Mouse (Mus musculus): ENCODE data around the gene Pacs1.
"Not testable (repeated sequence)": the region's sequence is repeated elsewhere in the genome, so short reads cannot be mapped to it uniquely, and the experiment has no call there.

Pacs1 gene

GRCm38 (mm10) chr19:5268017-5268416 lies 4.9 kb downstream of the Pacs1 start:
- no peak for DNase-seq (ENCODE audit: low spot score)

GRCm38 (mm10) chr19:5267015-5267414 lies 5.9 kb downstream of the Pacs1 start:
- DNase-seq (ENCODE audit: low spot score) = peak; percentile 87

- no peak for DNase-seq (ENCODE audit: low spot score)
These were observed 15.8 kb downstream of the Pacs1 start for GRCm38 (mm10) chr19:5257140-5257539.

DNA sequence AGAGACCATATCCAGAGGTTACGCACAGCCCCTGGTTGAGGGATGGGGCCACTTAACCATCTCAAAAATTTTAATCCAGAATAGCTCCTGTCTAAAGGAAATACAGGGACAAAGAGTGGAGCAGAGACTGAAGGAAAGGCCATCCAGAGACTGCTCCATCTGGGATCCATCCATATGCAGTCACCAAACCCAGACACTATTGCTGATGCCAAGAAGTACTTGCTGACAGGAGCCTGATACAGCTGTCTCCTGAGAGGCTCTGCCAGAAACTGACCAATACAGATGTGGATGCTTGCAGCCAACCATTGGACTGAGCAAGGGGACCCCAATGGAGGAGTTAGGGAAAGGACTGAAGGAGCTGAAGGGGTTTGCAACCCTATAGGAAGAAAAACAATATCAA lies 35.9 kb downstream of the Pacs1 start:
- not testable (repeated sequence) for DNase-seq (ENCODE audit: low spot score)

GRCm38 (mm10) chr19:5232696-5233095 lies 40.2 kb downstream of the Pacs1 start:
- DNase-seq (ENCODE audit: low spot score) = no peak

DNA sequence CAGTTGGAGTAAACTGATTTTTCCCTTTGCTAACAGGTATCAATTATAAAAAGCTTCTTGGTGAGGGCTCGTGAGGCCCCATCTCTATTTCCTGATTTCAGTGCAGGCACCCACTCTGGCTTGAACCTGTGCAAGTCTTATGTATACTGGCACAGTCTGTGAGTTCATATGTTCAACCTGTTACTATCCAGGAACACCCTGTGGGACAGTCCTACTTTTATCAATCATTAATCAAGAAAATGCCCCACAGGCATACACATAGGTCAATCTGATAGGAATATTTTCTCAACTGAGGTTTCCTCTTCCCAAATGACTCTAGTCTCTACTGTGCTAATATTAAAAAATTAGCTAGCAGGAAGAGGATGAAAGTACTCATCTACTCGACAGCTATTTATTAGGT lies 42.8 kb downstream of the Pacs1 start:
- DNase-seq (ENCODE audit: low spot score) = no peak

GRCm38 (mm10) chr19:5224624-5225023 lies 48.3 kb downstream of the Pacs1 start:
- no peak for DNase-seq (ENCODE audit: low spot score)

GRCm38 (mm10) chr19:5224077-5224476 lies 48.8 kb downstream of the Pacs1 start:
- no peak for DNase-seq (ENCODE audit: low spot score)

- DNase-seq (ENCODE audit: low spot score) = no peak
These were observed 51.0 kb downstream of the Pacs1 start for GRCm38 (mm10) chr19:5221926-5222325.

DNA sequence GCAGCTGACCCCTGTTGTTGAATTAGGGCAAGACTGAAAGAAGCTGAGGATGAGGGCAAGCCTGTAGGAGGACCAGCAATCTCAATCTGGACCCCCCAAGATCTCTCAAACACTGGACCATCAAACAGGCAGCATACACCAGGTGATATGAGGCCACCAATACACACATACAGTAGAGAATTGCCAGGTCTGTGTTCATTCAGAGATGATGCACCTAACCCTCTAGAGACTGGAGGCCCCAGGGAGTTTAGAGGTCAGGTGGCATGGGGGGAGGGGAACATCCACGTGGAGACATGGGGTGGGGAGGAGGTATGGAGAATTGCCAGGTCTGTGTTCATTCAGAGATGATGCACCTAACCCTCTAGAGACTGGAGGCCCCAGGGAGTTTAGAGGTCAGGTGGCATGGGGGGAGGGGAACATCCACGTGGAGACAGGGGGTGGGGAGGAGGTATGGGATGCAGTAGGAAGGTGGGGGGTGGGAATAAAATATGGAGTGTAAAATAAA lies 51.6 kb downstream of the Pacs1 start:
- DNase-seq (ENCODE audit: low spot score) = not testable (repeated sequence)

DNA sequence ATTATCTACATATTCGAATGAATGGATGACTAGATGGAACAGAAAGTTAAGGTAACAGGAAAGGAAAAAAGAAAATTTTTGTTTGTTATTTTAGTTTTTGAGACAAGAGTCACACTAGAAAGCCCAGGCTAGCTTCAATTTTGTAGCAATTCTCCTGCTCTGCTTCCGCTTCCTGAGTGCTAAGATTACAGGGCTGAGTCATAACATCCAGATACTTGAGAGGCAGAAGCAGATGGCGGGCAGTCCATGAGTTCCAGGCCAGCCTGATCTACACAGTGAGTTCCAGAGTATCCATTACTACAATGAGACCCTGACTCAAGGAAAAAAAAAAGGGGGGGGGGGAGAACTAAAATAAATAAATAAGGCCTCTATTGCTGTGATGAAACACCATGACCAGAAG lies 52.5 kb downstream of the Pacs1 start:
- no peak for DNase-seq (ENCODE audit: low spot score)

GRCm38 (mm10) chr19:5201691-5202090 lies 71.2 kb downstream of the Pacs1 start:
- DNase-seq (ENCODE audit: low spot score) = no peak

- not testable (repeated sequence) for DNase-seq (ENCODE audit: low spot score)
These were observed 72.3 kb downstream of the Pacs1 start for GRCm38 (mm10) chr19:5200617-5201016.

DNA sequence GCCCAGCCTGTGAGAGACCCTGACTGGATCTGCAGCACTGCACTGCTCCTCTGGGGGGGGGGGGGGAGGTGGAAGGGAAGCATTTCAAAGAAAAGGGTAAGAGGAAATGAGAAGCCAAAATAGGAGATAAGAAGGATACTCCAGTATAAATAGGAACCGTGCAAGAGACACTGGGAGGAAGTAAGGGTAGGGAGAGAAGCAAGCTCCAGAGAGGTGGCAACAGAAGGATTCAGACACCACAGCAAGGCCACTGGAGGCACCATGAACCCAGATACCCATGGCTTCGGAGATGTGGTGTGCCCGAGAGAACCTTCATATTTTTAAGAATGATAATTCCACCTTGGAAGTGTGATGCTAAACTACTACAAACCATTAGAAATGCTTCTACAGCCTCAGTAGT lies 74.4 kb downstream of the Pacs1 start:
- DNase-seq (ENCODE audit: low spot score) = no peak

GRCm38 (mm10) chr19:5195417-5196035 lies 77.4 kb downstream of the Pacs1 start:
- DNase-seq (ENCODE audit: low spot score) = peak; percentile 82

DNA sequence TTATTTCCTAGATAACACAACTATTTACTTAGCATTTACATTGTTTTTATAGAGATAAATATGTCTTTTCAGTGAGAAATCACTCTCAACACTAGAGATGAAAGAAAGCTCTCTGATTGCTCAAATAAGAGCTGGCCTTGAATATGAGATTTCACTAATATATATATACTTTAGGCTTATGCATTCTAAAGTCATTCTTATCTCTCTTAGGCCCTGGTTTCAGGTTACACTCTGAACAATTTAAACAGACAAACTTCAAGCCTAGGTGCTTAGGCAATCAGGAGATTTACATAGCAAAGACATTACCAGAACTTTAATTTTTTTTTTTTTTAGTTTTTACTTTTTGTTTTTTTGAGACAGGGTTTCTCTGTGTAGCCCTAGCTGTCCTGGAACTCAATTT lies 80.5 kb downstream of the Pacs1 start:
- no peak for DNase-seq (ENCODE audit: low spot score)

DNA sequence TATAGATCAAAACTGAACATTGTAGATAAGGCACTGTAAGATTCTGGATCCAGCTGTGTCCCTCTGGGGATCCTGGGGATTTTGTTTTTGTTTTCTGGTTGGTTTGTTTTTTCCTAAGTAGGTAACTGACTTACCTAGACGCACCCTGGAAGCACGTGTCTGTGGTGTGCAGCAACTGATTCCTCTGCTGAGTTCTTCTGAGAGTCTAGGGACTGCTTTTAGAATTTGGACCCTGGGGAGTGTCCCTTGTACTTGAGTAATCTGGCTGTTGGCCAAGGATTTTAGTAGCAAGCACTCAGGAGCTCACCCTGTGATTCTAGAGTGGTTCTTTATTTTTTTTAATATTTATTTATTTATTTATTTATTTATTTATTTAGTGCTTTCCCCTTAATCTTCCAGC lies 85.5 kb downstream of the Pacs1 start:
- peak; percentile 18 for DNase-seq (ENCODE audit: low spot score)

DNA sequence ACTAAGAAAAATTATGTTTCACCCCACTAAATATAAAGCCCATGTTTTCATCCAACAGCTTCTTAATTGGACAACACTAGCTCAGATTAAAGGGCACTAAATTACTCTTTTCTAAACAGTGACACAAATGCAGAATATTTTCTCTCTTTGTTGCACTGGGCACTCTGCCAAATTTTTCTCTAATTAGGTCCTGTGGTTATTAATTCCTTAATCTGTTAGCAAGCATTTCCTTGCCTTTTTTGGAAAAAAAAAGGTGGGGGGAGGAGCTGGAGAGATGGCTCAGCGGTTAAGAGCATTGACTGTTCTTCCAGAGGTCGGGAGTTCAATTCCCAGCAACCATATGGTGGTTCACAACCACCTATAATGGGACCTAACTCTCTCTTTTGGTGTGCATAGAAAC lies 91.0 kb downstream of the Pacs1 start:
- DNase-seq (ENCODE audit: low spot score) = no peak

GRCm38 (mm10) chr19:5178631-5179030 lies 94.3 kb downstream of the Pacs1 start:
- DNase-seq (ENCODE audit: low spot score) = peak; percentile 8

DNA sequence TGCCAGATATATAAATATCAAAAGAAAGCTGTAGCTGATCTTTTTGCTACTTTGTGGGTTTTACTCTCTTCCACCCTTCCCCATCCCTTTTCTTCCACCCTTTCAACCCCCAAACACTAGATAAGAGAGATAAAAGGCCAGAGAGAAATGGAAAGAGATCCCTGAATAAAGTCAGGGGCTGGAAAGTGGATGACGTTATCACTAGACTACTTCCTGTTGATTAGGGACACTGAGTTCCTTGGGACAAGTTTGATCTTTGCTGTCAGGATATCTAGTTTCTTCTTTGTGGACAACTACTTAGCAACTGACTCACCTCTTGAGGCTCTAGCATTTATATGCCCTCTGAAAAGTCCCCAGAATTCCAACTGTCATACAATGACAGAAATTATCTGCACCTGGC lies 102.5 kb downstream of the Pacs1 start:
- no peak for DNase-seq (ENCODE audit: low spot score)

DNA sequence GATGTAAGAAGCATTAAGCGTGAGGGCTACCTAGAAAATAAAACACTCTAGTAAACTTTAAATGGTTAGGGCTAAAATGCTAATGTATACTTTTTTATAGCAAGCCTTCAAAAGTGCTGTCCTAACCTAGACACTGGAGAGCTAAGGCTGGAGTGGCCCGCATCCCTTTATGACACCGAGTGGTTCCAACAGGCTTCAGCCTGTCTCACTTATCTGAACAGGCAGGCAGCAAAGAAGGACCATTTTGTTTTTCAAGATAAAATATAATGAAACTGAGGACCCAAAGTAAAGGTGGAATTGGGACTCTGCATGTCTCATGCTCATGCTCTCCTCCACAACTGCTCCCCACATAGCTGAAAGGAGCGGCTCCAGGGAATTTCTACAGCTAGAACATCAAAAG lies 105.4 kb downstream of the Pacs1 start:
- DNase-seq (ENCODE audit: low spot score) = no peak

DNA sequence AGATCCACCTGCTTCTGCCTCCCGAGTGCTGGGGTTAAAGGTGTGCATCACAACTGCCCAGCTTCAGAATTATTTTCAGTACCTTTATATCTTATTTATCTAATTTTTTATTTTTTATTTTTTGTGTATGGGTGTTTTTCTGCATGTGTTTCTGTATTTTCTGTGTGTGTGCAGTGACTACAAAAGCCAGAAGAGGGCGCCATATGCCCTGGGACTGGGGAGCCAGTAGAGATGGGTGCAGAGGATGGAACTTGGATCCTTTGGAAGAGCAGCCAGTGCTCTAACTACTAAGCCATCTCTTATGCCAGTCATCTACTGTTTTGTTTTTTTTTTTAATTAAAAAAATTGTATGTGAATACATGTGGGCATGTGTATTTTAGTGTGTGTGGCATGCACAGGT lies 108.5 kb downstream of the Pacs1 start:
- no peak for DNase-seq (ENCODE audit: low spot score)

DNA sequence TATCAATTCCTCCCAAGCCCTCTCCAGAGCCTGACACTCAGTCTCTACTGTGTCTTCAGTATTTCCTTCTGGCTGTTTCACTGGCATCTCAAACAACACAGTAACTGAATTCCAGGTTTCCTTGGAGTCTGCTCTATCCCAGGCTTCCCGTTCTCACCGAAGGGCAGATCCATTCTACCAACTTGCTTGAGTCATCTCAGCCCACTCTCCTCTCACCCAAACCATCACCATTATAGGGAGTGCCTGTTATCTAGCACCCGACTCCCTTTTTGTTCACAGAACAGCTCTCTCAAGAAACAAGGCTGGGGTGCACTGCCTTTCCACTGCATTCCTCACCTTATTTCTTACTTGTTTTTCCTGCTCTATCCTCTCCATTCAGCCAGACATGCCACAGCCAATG lies 111.0 kb downstream of the Pacs1 start:
- no peak for DNase-seq (ENCODE audit: low spot score)

DNA sequence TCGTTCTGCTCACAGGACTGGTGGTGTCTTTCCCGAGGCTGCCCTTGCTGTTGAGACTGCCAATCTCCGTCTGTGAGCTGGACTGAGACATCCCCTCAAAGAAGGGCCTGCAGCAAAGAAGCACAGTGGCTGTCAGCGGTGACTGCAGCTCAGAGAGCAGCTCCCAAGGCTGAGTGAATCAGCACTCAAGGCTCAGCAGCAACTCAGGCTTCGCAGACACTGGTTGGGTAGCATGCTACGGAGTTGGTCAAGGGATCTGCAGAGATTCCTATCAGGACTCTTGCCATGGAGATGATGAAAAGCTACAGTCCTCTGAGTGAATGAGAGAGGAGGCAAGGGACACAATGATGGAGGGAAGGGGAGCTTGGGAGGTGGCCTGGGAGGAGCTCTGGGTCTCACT lies 120.7 kb downstream of the Pacs1 start:
- no peak for DNase-seq (ENCODE audit: low spot score)
